Mouse (Mus musculus) neutrophil, adult 5-6 weeks (primary cell): Measurements from ENCODE around the gene Pou2f1. TPM values are rescaled to one million over a fixed set of nuclear protein-coding genes. Genes with fewer than 3 reads are reported as not detected.

Experiments used
- ATAC-seq: fragments of 151-379, 151-347 bp; 2 replicates; pipeline ENCODE4 v1.8.0; 2017; ENCODE audit warnings: mild to moderate bottlenecking, moderate TSS enrichment; ENCODE audit not compliant: insufficient number of reproducible peaks, poor library complexity, low FRiP score, severe bottlenecking; ENCODE audit errors: extremely low read depth
- total RNA-seq: library from RNA; stranded (forward); fragments of 200-1000 nt; gene quantifications from 2 replicates; pipeline ENCODE4 v1.2.3, GENCODE M21; 2017

Pou2f1 gene
- total RNA-seq, 1 experiment from 2014 or later = 50.4 TPM

DNA sequence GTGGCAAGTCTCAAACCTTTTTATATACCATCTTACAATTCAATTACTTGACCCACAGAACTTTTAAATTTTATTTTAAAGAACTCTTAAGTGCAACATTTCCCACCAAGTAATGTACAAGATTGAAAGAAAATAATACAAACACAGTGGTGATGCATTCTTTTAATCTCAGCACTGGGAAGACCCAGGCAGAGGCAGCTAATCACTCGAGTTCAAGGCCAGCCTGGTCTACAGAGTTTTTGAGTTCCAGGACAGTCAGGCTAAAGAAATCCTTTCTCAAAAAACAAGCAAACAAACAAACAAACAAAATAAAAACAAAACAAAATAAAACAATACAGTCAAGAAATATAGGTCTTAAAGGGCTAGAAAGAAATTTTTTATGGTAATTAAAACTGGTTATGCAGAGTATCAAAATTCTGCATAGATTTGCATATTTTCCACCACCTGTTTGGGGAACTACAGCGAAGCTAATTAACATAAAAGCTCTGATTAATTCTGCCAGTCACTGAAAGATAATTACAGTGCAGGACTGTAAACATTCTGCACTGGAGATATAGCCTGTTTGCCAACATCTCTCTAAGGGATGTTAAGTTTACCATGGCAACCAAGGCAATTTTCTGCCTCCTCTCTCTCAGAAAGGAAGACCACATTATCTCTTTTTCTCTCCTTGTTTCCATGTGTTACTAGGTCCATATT lies 88.6 kb downstream of the Pou2f1 start:
- ATAC-seq = no peak

DNA sequence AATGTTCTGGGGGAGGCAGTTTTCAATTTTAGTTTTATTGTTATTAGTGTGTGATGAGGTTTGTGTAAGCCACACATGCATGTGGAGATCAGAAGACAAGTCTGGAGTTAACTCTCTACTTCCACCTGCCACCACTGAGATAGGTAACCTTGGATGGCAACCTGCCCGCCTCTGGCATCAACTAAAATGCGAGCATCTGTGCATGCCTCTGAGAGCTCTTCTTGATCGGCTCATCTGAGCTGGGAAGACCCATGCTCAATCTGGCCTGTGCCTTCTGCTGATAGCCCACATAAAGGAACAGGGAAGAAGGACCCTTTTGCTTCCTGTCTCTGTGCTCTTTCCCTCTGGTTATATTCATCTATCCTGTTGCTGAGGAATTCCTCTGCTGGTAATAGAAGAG lies 93.0 kb downstream of the Pou2f1 start:
- ATAC-seq = no peak

DNA sequence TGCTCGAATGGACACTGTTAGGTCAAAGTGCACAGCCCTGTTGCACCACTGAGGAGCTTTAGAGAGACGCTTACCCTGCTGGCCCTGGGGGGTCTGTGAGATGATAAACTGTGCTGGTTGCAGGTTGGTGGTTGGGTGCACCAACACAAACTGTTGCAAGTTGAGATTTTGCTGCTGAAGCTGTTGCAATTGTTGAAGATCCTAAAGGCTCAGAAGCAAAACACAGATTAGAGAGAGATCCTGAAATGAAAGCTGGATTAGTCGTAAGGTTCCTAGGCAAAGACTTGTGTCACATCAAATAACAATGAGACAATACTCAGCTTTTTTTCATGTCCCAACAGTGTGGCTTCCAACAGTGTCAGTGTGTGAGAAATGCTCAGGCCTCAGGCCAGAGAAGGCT lies 93.7 kb downstream of the Pou2f1 start:
- ATAC-seq = no peak

DNA sequence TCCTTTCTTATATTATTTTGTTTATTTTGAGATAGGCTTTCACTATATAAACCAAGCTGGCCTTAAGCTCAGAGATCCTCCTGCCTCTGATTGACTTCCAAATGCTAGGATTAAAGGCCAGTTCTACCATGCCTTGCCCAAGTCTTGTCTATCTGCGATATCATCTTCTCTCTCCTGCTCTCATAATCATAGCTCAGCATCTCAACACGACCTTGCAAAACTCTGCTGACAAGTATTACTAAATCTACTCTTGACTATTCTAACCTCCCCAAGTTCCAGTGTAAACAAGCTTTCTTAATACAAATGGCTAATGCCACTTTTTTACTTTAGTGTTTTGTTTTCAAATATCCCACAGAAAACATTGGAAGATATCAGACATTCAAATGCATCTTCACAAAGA lies 94.3 kb downstream of the Pou2f1 start:
- no peak for ATAC-seq

DNA sequence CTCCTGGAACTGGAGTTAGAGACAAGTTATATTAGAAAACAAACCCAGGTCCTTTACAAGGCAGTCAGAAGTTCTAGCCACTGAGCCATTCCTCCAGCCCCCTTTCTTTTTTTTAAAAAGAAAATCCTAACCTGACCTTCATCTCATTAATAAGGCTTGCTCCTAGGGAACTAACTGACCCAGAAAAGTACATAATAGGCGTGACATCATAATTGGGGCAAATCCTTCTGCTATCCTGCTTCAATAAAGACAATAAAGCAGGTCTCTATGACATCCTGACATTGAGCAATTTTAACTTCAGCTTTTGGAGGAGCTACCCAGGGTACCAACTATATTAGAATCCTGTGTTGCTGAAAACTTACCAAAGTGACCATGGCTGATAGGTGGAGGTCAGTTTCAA lies 98.9 kb downstream of the Pou2f1 start:
- ATAC-seq = no peak

DNA sequence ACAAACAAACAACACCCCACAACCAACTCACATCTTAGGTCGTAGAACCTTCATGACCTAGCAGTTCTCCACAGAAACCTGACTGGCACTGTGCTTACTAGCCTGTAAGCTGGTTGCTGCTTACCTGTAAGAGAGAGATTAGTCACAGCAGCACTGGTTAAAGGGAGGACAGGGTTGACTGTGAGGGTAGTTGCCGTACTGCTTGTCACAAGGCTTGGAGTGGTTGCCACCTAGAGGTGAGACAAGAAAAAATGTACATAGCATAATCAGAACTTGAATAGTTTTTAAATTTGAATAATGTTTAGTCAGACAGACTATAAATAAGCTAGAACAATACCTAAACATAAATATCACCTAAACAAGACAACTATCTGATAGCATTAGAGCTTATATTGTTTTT lies 110.8 kb downstream of the Pou2f1 start:
- no peak for ATAC-seq

DNA sequence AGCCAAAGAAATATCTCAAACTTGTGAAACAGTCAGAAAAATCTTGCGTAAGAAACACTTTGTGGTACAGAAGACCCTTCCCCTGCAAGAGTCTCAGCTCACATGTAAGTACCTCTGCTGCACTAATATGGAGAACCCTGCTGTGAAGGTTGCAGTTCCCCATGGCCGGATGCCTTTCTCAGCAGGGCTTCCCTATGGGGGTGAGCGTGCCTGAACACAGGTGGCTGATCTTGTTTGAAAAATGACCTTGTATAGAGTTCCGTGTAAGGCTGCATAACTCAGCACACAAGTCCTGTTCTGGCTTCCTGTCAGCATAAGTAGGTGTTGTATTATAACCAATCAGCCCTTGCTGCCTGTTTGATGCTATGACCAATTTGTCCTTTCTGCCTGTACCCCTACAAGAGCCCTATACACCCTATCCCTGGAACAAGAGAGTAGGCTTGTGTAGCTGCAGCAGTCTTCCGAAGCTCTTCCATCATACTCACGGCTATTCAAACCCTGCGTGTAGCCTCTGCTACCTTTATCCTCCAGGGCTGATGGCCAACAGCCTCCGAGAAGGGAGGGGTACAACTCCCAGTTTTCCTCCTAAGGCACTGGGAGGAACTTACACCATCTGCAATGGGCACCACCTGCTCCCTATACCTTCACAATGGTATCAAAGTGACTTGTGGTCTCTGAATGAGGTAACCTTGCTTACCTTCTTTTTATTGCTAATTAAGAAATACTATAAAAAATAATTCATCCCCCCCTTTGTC lies 120.2 kb downstream of the Pou2f1 start:
- ATAC-seq = no peak

DNA sequence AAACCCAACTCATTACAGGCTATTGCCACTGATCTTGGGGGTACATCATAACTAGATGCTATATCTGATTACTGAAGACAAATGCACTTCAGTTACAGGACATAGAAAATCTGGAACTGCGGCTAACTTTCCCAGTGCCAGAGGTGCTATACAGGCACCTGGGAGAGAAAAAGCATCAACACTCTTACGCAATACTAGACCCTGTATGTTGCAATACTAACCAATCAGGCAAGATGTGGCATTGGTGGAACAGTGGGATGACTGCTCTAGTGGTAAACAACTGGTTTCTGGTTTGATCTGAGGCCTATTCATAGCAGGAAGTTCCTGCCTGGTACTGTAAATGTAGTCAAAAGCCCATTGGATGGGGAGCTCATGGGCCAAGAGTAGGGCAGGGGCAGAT lies 123.7 kb downstream of the Pou2f1 start:
- no peak for ATAC-seq

DNA sequence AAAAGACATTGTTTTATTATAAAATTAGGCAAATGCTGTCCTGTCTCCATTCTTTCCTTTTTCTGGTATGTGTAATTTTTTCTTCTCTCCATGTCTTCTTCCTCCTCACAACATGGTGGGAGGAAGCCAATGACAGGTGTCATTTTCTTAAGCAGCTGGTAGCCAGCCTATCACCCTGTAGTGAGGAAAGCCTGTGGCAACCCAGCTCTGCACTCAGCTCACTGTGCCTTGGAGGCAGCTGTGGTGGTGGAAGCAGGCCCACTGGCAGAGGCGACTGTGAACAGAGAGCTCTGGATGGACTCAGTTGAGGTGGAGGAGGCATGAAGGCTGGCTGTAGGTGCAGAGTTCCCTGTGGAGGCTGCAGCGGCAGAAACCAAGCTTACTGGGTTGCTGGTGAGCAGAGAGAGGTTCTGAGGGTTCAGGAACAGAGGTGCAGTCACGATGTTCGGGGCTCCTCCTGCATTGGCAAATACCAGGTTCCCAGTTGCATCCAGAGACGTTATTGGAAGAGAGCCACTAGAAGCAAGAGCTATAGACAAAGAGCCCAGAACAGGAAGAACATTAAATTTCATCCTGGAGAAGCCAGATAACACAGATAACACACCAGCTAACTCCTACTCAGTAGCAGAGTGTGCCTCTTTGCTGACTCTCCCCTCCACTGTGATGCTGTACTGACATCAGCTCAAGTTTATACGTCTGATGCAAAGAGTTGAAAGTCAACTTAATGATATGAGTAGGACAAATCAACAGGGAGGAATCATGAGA lies 126.8 kb downstream of the Pou2f1 start:
- ATAC-seq = no peak

DNA sequence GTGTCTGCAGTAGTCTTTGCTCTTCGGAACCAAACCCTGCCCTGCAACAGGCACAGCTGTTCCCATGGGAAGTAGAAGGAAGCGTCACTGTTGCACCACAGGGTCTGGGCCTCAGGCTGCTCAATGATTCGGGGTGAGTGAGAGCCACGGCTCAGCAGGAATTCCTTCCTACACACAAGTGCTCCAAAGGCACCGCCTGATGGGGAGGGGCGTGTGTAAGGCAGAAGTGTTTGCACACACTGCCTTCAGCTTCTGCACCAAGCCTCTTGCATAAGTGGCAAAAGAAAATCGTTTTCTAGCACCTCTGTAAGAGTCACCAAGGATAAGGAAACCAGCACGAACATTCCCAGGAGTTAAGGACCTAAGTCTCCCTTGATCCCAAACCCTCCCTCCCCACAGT lies 127.8 kb downstream of the Pou2f1 start:
- ATAC-seq = no peak

DNA sequence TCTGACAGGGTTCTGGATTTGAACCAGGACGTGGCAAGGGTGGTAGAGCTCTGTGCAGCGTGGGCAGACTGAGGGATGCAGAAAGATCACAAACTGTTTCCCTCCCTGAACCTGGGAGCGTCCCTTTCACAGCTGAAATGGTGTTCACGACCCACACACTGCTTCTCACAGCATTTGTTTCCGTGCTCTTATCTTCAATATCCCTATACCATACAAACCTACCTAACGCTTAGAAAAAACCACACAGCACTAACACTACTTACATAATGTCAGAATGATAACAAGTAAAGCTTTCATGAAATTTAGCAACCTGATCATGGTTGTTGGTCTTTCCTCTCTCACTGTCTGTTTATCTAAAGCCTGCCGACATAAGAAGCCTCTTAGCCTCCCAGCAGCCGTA lies 133.8 kb downstream of the Pou2f1 start:
- ATAC-seq = no peak

DNA sequence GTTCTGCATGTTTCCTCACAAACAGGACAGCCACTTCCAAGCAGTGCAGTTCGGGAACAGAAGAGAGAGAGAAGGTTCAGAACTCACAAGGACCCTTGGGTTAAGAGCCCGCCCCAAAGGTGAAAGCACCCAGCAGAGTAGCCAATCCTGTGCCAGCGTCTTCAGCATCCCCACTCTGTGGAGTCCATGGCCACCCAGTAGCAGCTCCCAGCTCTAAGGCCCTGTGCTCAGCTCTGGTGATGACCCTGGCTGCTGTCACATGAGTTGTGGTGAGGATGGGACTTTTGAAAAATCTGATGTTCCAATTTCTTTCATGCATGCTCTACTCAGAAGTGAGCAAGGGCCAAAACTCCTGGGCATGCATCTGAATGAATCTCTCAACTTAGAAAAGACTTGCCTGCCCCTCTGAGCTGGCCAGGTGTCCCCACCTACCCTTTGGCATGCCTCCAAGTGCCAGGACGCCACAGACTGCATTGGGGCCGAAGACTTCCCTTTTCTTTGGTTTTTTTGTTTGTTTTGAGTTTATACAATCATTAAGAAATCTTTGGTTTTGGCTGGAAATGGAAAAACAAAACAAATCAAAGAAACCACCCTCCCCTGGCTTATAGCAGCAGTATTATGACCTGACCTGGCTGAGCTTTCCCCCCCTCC lies 135.7 kb downstream of the Pou2f1 start:
- no peak for ATAC-seq

DNA sequence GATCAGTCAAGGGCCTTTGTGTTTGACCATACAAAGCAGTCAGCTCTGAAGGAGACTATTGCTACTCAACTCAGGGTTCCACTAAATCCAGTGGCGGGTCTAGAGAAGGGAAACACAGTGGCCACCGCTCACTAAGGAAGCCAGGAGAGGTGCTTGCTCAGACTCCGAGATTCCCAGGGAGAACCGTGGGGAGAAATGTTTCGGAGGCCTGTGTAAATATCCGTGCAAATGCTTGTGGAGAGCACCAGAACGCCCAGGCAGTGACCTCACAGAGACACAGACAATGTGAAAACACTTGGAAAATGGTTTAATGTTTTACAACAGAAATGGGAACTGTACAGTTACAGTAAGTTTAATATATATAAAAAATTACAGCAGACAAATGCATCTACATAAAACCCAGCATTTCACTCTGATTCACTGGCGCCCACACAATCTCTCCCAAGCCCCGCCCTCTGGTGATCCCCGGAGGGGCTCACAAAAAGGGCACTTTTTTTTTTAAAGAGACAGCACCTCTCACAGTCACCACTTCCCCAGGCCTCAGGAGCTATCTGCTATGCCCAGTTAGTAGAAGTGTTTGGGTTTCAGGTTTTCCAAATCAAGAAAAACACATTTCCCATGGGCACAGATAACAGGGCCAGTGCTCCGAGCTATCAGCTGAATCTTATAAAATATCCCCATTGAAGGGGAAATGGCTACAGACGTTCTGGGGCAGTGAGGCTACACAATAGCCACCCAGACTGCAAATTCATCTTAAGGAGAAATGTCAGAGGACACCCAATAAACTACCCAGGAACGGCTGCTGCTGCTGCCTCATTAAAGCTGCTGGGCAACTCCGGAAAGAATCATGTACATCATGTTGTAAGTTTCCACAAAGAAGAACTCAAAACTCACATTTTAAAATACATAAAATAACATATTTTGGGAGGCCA lies 137.3 kb downstream of the Pou2f1 start:
- no peak for ATAC-seq

DNA sequence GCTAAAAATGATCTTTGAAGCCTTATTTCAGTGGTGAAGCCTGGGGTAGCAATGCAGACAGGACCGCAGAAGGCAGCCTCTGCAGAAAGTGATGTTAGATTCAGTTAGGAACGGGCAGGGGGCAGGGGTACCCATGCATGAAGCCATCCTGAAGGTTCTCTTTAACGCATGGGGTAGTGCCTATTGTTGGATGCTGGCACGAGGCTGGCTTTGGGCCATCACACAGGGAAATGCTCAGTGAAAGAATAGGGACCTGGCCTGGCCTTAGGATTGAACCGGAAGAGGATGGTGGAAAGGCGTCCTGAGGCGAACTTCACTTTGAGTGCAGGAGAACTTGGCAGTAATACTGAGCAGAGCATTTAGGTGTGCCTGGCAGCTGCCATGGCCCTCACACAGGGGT lies 140.4 kb downstream of the Pou2f1 start:
- ATAC-seq = no peak

DNA sequence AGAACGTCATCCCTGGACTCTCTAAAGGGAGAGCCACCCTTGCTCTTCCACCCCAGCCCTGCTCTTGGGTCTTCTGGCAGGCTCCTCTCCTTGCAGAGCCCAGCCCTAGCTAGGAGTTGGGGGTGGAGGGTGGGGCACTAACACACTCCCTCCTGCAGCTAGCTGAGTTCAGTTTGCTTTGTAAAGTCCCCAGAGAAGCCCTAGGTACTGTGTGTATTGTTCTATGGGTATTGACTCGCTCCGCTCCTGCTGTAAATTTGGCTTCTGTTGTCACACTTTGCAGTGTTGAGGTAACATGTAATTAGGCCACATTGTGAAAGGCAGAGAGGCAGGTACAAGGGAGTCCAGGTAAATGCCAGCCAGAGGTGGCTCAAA lies 141.3 kb downstream of the Pou2f1 start:
- no peak for ATAC-seq

DNA sequence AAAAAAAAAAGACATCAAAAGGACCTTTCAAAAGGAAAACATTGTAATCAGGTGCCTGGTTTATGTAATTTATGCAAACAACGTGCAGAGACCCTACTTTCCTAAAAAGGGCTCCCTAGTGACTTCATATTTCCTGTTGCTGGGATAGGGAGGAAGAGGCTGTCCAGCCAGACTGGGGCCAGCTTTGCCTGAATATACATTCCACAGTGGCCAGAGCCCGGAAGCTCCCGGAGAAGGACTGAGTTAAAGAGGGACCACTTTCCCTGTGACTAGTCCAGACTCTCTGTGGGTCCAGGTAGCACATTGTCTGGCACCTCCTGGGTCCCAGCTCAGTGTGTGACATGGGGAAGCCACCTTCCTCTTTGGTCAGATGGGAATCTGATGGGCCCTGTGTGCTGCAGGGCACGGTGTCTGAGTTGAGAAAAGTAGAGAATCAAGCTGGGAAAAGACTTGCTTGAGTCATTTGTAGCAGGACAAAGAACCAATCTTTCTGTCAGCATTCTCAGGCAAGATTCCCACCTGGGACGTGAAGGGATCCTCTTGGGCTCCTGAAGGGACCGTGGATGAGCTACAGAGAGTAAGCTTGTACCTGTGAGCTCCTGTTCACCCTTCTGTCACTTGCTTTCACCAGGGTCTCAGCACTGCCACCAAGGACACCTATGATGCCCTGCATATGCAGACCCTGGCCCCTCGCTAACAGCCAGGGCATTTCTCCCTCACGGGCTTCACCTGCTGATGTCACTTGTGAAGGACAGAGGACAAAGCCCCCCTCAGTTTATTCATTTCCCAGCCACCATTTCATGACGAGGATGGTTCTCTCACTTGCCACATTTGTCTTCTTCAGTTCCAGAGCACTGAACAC lies 141.9 kb downstream of the Pou2f1 start:
- no peak for ATAC-seq

DNA sequence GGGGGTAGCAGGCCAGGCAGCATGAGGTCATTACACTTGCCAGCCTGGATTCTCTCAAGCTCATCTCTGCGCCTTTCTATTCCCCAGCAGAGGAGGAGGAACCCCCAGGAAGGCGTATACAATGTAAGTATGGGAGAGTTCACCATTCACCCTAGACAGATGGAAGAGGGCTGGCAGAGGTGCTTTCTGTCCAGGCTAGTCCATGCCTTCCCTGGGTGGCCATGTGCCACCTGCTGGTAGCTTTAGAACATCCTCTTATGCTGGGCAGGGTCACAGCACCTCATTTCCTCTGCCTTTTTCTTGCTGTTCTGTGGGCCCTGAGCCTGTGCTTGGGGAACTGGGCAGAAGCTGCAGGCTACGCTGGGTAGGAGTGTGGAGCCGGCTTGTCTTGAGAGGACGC lies 144.1 kb downstream of the Pou2f1 start:
- ATAC-seq = peak; percentile 32; the same call in 1 of the 2 replicates

DNA sequence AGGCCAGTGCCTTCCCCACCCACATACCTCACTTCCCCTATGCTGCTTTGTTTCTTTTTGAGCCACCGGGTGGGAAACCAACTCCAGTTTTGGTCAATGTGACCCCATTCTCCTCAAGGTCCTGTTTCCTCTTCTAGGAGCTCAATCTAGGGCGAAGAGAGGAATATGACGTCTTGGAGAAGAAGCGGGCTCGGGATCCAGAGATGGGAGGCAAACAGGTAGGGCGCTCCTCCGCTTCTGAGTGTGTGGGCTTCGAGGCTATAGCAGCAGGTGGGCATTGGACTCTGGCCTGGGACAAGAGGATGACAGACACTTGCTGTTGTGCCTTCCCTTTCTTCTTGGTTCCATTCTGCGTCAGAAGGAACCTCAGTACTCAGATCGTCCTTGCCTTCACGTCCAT lies 145.2 kb downstream of the Pou2f1 start:
- no peak for ATAC-seq
